Mouse (Mus musculus) kidney, embryonic 14.5 days (tissue): ENCODE results near the gene Ccl9. TPM values are rescaled to one million over a fixed set of nuclear protein-coding genes. Genes with fewer than 3 reads are reported as not detected.

Experiments used
- ATAC-seq: fragments of 200-750 bp; cut with Nextera tagmentation; 2 replicates; pipeline ENCODE4 v1.8.0; 2017; ENCODE audit warnings: moderate number of reproducible peaks, mild to moderate bottlenecking, moderate TSS enrichment, moderate library complexity; ENCODE audit not compliant: low FRiP score, low TSS enrichment
- H3K27ac ChIP-seq: fragments of 300-500 bp; sonication (generic); 2 replicates; pipeline ENCODE4 v1.5.1; 2014; ENCODE audit warnings: low read depth, mild to moderate bottlenecking, low read length, moderate library complexity, mixed read lengths
- H3K27me3 ChIP-seq: fragments of 300-500 bp; sonication (generic); 2 replicates; pipeline ENCODE4 v1.6.1; 2014; ENCODE audit warnings: mild to moderate bottlenecking, low read length; ENCODE audit not compliant: control insufficient read depth, insufficient read depth
- H3K36me3 ChIP-seq: fragments of 300-500 bp; sonication (generic); 2 replicates; pipeline ENCODE4 v1.6.1; 2014; ENCODE audit warnings: low read length, mixed read lengths; ENCODE audit not compliant: control insufficient read depth, insufficient read depth
- H3K4me1 ChIP-seq: fragments of 300-500 bp; sonication (generic); 2 replicates; pipeline ENCODE4 v1.6.1; 2014; ENCODE audit warnings: low read length, mixed read lengths; ENCODE audit not compliant: control insufficient read depth, insufficient read depth
- H3K4me2 ChIP-seq: fragments of 300-500 bp; sonication (generic); replicated peaks from 2 replicates; pipeline ENCODE4 v1.6.1; 2014; ENCODE audit warnings: low read depth, mild to moderate bottlenecking, low read length
- H3K4me3 ChIP-seq: fragments of 300-500 bp; sonication (generic); 2 replicates; pipeline ENCODE4 v1.5.1; 2014; ENCODE audit warnings: mild to moderate bottlenecking, low read length
- H3K9ac ChIP-seq: fragments of 300-500 bp; sonication (generic); 2 replicates; pipeline ENCODE4 v1.6.1; 2014; ENCODE audit warnings: low read depth, mild to moderate bottlenecking, low read length, moderate library complexity
- H3K9me3 ChIP-seq: fragments of 300-500 bp; sonication (generic); 2 replicates; pipeline ENCODE4 v1.6.1; 2016; ENCODE audit warnings: low read length; ENCODE audit not compliant: control insufficient read depth
- WGBS: fragments of 180-500 bp; shearing (Covaris S2); extraction: QIAGEN DNeasy Blood & Tissue Kit; methylation state at CpG from one replicate; pipeline ENCODE4 v1.1.7; 2014; 5-methylcytosine and 5-hydroxymethylcytosine counted together
- polyA plus RNA-seq: library from polyadenylated mRNA; unstranded; fragments of >200 nt; fragmentation: Nextera tagmentation; extraction: Ambion mirVana; gene quantifications from 2 replicates; pipeline ENCODE4 v1.2.1, GENCODE M21; 2014

Gene Ccl9
- polyA plus RNA-seq = 3.1 and 3.6 TPM in 2 replicates

DNA sequence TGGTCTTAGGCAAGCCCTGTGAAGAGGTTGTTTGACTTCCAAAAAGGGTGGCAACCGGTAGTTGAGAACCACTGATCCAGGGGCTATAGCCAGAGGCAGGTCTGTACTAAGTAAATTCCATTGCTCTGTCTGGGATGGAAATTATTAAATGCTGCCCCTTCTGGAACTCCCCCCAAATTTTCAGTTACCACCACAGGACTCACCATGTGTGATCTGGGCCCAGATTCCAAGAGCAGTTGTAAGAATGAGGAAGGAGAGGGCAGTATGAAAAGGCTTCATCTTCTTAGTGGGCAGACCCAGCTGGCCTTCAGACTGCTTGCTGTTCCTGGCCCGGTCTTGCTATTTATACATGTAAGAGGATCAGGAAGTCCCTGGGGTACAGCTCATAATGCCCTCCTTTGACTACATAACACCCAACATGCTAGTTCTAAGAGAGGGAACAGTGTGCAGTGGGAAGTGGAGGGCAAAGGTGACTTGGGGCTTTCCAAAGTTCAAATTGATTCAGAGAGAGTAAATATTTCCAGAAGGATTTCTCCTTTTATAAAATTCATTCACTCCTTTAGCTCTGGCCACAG, at the start of gene Ccl9:
Gene Ccl9 (minus strand): TSS at position 451 of the 575 bp plus-strand sequence.
- no peaks in the 10 kb centered on the region for H3K9me3 ChIP-seq
- no peak within 1 kb of the TSS for H3K4me2 ChIP-seq
- H3K36me3 ChIP-seq = no peaks in the 10 kb centered on the region
- WGBS = 75% methylated on average over 2 of the region's 2 CpGs
- H3K9ac ChIP-seq = no peak within 1 kb of the TSS
- no peak within 1 kb of the TSS for H3K4me3 ChIP-seq
- H3K27ac ChIP-seq = no peak within 1 kb of the TSS
- H3K27me3 ChIP-seq = no peaks in the 10 kb centered on the region
- peaks cover 7% of the 10 kb centered on the region; the same call in 1 of the 2 replicates for H3K4me1 ChIP-seq
- no peak for ATAC-seq

DNA sequence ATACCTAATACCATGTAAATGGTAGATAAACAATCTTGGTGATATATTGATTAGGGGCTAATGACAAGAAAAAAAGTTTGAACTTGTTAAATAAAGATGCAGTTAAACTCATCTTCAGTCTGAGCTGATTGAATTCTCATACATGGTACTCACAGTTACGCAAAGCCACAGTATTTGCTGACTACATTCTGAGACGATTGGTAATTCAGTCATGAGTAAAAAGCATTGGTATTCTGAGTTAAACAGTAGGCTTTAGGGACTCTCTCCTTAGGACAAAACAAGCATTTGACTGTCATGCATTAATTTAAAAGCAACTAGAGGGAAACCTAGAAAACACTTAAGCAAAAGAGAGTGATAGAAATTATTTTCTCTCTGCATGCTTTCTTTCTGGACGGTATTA, 45.1 kb upstream of the Ccl9 start:
- Histone ChIP-seq H3K27me3 (no peaks in the 10 kb centered on the region), H3K27ac (no peak overlapping the region), H3K36me3 (no peaks in the 10 kb centered on the region), H3K4me1 (no peaks in the 10 kb centered on the region), H3K4me2 (no peak overlapping the region), H3K9me3 (no peaks in the 10 kb centered on the region), H3K9ac (no peak overlapping the region), H3K4me3 (no peak overlapping the region)
- WGBS = 89% methylated on average over 3 of the region's 3 CpGs
- no peak for ATAC-seq

DNA sequence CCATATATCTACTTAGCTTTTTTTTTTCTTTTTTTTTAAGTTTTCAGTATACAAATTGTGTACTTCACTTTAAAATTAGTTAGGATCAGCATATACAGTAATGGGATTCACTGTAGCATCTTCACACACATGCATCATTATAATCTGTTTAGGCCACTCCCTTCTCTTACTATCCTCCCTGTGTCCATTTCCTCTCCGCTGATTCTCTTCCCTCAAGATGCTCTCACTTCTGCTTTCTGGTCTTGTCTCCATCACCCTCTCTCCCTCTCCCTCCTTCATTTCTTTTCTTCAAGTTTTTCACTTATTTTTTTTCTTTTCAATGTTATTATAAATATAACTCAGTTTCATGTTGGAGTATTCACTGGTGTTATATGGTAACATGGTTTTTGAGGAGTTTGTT, 40.6 kb upstream of the Ccl9 start:
- Histone ChIP-seq H3K36me3 (no peaks in the 10 kb centered on the region), H3K27me3 (no peaks in the 10 kb centered on the region), H3K9me3 (no peaks in the 10 kb centered on the region), H3K4me2 (no peak overlapping the region), H3K4me3 (no peak overlapping the region), H3K4me1 (no peaks in the 10 kb centered on the region), H3K27ac (no peak overlapping the region), H3K9ac (no peak overlapping the region)
- ATAC-seq = no peak
- WGBS = 87% methylated on average over 1 of the region's 1 CpGs

DNA sequence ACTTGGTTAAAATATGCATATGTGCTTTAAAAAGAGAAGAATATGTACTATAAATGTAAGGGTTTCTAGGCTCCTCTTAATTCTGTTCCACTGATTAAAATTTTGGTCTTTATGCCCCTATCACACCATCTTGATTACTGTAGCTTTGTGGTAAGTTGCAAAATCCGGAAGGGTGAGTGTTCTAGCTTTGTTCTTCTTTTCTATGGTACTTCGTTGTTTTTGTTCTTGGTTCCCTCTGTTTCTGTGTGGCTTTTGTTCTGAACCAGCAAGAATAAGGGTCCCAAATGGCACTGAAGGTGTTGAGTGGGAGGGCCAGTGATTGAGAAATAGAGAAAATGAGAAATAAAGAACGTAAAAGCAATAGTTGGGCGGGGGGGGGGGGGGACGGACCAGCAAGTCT, 39.8 kb upstream of the Ccl9 start:
- no peak overlapping the region for H3K4me2 ChIP-seq
- no peaks in the 10 kb centered on the region for H3K9me3 ChIP-seq
- no peak overlapping the region for H3K9ac ChIP-seq
- ATAC-seq = no peak
- no peak overlapping the region for H3K27ac ChIP-seq
- no peaks in the 10 kb centered on the region for H3K4me1 ChIP-seq
- 76% methylated on average over 5 of the region's 5 CpGs for WGBS
- H3K36me3 ChIP-seq = no peaks in the 10 kb centered on the region
- H3K4me3 ChIP-seq = no peak overlapping the region
- no peaks in the 10 kb centered on the region for H3K27me3 ChIP-seq

DNA sequence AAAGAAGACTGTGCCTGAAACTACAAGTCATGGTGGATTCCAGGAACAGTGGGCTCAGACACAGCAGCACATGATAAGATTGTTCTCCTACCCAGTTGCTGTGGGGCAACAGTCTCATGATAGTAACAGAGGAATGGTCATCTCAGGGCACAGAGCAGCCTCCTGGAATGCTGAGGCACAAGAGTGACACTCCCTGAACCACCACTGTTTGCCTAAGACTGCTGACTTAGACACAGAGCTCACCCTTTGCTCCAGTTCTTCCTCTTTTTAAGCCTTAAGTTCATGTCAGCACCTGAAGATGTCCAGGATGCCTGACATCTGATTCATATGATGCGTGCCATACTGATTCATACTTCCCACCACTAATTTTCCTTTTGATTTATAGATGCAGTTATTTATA, 38.1 kb upstream of the Ccl9 start:
- Histone ChIP-seq H3K9me3 (no peaks in the 10 kb centered on the region), H3K27me3 (no peaks in the 10 kb centered on the region), H3K27ac (no peak overlapping the region), H3K4me1 (no peaks in the 10 kb centered on the region), H3K36me3 (no peaks in the 10 kb centered on the region), H3K9ac (no peak overlapping the region), H3K4me3 (no peak overlapping the region), H3K4me2 (no peak overlapping the region)
- no peak for ATAC-seq
- 92% methylated on average over 1 of the region's 1 CpGs for WGBS

DNA sequence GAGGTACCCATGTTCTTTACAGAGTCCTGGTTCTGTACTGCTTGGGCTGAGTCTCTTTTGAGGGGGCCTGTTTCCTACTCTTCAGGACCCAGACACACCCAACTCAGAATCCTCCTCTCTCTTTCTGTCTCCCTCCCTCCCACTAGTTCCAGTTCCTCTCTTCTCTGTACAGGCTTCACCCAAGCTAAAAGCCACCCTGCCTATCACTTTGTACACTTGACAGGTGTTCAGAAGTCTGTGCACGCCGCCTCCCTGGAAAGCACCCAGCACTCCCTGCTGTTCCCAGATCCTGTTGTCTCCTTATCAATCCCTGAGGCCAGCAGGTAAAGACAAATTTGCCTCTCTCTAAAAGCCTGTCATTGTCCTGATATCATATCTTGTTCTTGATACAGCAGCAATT, 32.5 kb upstream of the Ccl9 start:
- H3K9ac ChIP-seq = no peak overlapping the region

DNA sequence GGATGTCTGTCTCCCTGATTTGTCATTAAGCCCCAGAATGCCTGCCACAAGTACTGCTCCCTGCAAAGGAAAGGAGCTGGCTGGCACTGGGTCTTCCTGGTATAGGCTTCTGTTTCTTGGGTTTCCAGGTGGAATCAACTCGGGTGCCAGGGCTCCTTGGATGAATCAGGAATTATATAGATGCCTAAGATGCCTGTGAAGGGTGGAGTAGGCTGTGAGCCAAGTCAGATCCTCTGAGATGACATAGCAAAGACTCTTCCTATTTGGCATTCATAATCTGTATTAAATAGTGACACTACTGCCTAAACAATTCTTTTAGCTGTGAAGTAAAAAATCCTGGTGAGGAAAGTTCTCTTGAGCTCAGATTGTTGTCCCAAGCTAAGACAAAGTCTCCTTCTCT, 28.0 kb upstream of the Ccl9 start:
- no peaks in the 10 kb centered on the region for H3K36me3 ChIP-seq
- no peaks in the 10 kb centered on the region for H3K27me3 ChIP-seq
- H3K4me1 ChIP-seq = no peaks in the 10 kb centered on the region
- no peak overlapping the region for H3K4me2 ChIP-seq
- whole genome bisulfite sequencing = 58% methylated on average over 1 of the region's 1 CpGs
- H3K27ac ChIP-seq = no peak overlapping the region
- no peak overlapping the region for H3K9ac ChIP-seq
- H3K9me3 ChIP-seq = no peaks in the 10 kb centered on the region
- no peak for ATAC-seq
- H3K4me3 ChIP-seq = no peak overlapping the region

More for the DNA sequence above, 32.5 kb upstream of the Ccl9 start:
- Histone ChIP-seq H3K4me1 (no peaks in the 10 kb centered on the region), H3K36me3 (no peaks in the 10 kb centered on the region), H3K27me3 (no peaks in the 10 kb centered on the region), H3K9me3 (no peaks in the 10 kb centered on the region), H3K4me2 (no peak overlapping the region), H3K4me3 (no peak overlapping the region), H3K27ac (no peak overlapping the region)
- ATAC-seq = no peak
- 84% methylated on average over 2 of the region's 2 CpGs for WGBS

DNA sequence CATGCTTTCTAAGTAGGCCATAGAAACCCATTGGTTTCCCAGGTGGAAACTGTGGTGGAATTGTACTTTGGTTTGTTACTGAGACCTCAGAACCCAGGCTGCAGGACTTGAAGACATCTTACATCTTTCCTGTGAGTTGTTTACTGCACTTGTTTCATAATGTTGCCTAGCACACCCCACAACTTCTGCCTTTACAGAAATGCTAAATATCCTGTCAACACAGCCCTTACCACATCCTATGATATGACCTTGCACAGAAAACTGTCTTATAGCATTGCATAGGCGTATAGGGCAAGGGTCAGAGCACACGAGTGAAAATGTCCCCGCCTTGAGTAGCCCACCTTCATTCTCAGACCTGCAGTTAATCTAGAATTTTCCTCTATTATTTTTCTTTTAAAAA, 27.1 kb upstream of the Ccl9 start:
- no peaks in the 10 kb centered on the region for H3K36me3 ChIP-seq
- no peak overlapping the region for H3K4me2 ChIP-seq
- H3K27me3 ChIP-seq = no peaks in the 10 kb centered on the region
- H3K9ac ChIP-seq = no peak overlapping the region
- no peak for ATAC-seq
- H3K27ac ChIP-seq = no peak overlapping the region
- H3K9me3 ChIP-seq = no peaks in the 10 kb centered on the region
- no peak overlapping the region for H3K4me3 ChIP-seq
- no peaks in the 10 kb centered on the region for H3K4me1 ChIP-seq
- 93% methylated on average over 3 of the region's 3 CpGs for whole genome bisulfite sequencing

DNA sequence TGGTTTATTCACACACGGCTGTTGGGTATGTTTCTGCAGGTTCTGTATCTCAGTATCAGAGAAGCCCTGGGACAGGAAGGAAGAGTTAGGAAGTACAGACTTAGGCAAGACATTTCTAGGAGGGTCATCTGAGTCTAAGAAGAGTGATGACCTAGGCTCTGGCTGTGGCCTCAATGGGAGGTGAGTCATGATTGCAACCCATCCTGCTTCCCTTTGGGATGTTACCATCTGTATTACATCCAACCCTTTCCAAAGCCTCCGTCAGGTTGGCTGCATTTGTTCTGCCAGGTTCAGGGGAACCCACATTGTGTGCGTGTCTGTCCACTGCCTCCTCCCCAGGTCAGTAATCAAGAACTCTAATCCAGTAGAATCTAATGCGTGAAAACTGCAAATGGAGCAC, 26.3 kb upstream of the Ccl9 start:
- Histone ChIP-seq H3K4me3 (no peak overlapping the region), H3K36me3 (no peaks in the 10 kb centered on the region), H3K4me1 (no peaks in the 10 kb centered on the region), H3K9ac (no peak overlapping the region), H3K27me3 (no peaks in the 10 kb centered on the region), H3K4me2 (no peak overlapping the region), H3K9me3 (no peaks in the 10 kb centered on the region), H3K27ac (no peak overlapping the region)
- ATAC-seq = no peak
- 87% methylated on average over 4 of the region's 4 CpGs for WGBS
